Mouse (Mus musculus): ENCODE measurements around the gene Bag5.

DNA sequence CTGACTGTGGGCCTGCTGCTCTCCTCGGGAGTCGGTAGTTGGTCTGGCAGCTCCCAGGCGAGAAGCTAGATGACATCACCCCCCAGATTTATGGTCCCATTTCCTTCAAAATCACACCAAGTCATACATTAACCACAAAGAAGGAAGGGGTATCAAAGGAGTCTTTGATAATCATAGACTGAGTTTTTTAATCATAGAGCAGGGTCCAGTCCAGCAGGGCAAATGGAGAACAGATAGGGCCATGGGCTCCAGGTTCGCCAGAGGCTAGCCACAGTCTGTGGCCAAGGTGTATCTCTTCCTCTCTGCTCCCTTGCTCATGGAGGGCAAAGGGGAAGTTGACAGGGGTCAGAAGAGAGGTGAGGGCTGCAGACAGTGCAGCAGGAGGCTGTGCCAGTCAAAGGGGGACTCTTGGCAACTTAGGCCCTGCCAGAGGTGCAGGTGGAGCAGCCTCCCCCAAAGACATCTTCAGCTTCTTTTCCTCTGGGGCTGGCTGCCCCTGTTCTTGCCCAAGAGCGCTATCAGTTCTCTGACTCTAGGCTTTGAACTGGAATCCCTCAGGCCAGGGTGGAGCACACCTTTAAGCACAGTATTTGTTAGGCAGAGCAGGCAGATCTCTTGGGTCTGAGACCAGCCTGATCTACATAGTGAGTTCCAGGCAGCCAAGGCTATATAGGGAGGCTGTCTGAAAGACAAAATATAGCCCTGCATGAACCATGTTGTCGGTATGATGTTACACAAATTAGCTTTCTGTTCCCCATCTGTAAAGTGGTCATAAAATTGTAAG lies 37.1 kb downstream of the Bag5 start:
- TF ChIP-seq POLR2A (IDR thresholded peaks at IDR 0.05; ENCODE audit: borderline replicate concordance, extremely low read depth, insufficient read depth, insufficient read length, poor library complexity, severe bottlenecking) (no peak), CTCF (IDR thresholded peaks at IDR 0.05; ENCODE audit: borderline replicate concordance, extremely low read depth, insufficient read depth, insufficient read length) (no peak)
